Mouse (Mus musculus) heart, adult 9 months (tissue): ENCODE measurements at regions not wholly inside any gene's neighbourhood (a gene's known extent, or its start where the extent isn't known, plus 50 kb on each side); places are given as distances from the start of the nearest gene placed in this dataset.

Experiments
- DNase-seq, 2 experiments: peaks; one replicate each; pipeline ENCODE4 v3.0.0; 2022; ENCODE audit warnings: low spot score in 2 of 2

DNA sequence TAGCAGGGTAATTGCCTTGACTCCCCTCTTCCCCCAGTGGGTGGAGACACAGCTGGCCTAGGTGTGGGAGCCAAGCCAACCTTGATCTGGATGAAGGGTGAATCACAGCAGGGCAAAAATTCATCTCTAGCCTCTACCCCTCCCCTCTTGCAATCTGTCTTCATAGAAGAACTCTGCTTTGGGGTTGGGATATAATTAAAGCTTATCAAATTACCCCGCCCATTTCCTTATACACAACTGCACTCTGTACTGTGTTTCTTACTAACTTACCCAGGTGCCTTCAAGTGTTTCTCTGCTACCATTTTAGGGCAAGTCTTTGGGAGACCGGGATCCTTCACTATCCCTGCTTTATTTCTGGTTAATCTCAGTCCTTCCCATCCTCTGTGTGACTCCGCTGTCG lies 138.7 kb upstream of the Plcz1 start:
- no peak for DNase-seq

GRCm38 (mm10) chr6:140178425-140179193 lies 137.4 kb upstream of the Plcz1 start:
- no peak for DNase-seq

GRCm38 (mm10) chr6:140172716-140173115 lies 131.5 kb upstream of the Plcz1 start:
- DNase-seq: no peak

GRCm38 (mm10) chr6:140169836-140170235 lies 128.6 kb upstream of the Plcz1 start:
- no peak for DNase-seq

DNA sequence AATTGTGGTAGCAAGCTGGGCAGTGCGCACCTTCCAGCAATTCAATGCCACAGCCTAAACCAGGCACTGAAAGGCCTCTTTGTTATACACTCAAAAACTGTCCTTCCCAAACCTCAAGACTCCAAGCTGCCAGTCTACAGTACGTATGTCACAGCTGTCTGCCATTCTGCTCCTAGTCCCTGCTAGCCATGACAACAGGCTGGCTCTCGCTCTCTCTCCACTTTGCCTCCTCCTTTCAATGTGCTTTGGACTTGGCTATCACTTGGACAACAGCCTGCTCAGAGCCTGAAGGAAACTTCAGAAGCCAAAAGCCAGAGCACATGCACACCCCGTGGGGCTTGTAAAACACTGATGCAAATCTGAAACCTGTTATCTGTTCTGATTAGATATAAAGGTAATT lies 125.9 kb upstream of the Plcz1 start:
- DNase-seq: no peak

GRCm38 (mm10) chr6:140162729-140163128 lies 121.5 kb upstream of the Plcz1 start:
- DNase-seq: no peak

- no peak for DNase-seq
Observed at GRCm38 (mm10) chr6:140161482-140161881, 120.2 kb upstream of the Plcz1 start.

- no peak for DNase-seq
Observed at GRCm38 (mm10) chr6:140160946-140161345, 119.7 kb upstream of the Plcz1 start.

GRCm38 (mm10) chr6:140158986-140159385 lies 117.7 kb upstream of the Plcz1 start:
- DNase-seq: no peak

GRCm38 (mm10) chr6:140157375-140157774 lies 116.1 kb upstream of the Plcz1 start:
- no peak for DNase-seq

DNA sequence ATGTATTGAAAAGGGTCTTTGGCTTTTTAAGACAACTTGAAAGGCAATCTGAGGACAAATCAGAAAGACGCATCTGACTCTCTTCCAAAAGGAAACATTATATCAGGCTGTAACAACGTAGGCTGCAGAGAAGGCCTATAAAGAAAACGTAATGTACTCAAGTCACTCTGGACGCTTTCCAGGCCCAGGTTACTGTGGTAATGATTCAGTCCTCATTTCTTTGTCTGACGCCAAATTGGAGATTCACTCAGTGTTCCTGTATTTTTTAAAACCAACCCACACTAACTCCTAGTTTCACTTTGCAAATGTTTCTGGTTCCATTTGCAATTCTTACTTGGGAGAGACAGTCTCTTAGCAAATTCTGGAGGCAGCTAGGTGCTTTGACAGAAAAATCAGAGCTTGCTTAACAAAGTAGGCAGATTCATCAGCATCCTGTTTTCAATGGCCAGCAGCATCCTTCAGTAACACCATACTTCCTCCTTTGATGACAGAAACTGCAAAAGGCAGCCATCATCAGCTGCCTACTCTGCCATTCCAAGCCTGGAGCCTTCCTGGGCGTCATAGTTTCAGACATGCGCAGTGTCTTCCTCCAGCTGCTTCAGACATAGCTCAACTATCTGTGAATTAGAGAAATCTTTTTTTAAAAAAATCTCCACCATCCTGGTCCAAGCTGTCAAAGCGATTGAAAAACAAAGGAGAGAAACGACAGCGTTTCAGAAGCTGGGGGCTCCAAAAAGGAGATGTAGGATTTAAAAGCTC lies 111.3 kb upstream of the Plcz1 start:
- DNase-seq: no peak

- DNase-seq: no peak
Observed at GRCm38 (mm10) chr6:140148628-140149245, 107.5 kb upstream of the Plcz1 start.

GRCm38 (mm10) chr6:140148138-140148537 lies 106.9 kb upstream of the Plcz1 start:
- no peak for DNase-seq

DNA sequence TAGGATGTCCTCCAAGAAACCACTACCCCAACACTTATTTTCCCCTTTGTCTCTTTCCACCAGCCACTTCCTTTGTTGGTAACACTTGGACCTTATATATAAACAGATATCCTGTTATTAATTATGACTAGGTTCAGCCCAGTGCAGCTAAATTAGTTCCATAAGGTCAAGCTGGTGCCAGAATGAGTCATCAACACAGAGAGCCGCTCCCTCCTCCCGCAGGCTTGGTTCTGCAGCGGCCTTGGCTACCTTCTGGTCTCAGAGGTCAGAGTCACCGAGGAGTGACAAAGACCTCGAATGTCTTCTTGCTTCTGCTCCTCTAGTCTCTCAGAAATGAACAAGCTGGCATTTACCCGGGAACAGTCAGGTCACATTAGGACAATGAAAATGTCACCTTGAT lies 106.5 kb upstream of the Plcz1 start:
- DNase-seq: peak; percentile 44 to 68

- no peak for DNase-seq
Observed at GRCm38 (mm10) chr6:140133734-140134133, 92.5 kb upstream of the Plcz1 start.

DNA sequence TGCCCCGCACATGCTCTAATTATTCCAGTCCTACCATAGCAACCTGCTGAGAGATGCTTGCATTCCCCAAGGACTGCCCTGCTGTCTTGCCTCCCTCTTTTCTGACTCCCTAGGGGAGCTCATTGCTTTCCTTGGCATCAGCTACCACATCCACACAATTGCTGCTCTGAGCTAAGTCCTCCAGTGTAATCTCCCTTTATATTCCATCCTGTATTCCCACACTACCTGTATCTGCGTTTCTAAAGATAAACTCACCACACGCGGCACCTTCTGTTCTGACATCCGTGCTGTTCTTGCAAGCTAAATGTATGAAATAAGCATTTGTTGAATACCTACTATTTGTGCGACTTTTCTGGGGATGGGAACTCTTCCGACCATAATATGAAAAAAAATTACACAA lies 85.4 kb upstream of the Plcz1 start:
- DNase-seq: no peak

GRCm38 (mm10) chr6:140114024-140114423 lies 72.8 kb upstream of the Plcz1 start:
- no peak for DNase-seq

- no peak for DNase-seq
Observed at GRCm38 (mm10) chr6:140112054-140112453, 70.8 kb upstream of the Plcz1 start.

- DNase-seq: no peak
Observed at GRCm38 (mm10) chr6:140108083-140108482, 66.8 kb upstream of the Plcz1 start.

GRCm38 (mm10) chr6:140107628-140108027 lies 66.4 kb upstream of the Plcz1 start:
- DNase-seq: no peak

DNA sequence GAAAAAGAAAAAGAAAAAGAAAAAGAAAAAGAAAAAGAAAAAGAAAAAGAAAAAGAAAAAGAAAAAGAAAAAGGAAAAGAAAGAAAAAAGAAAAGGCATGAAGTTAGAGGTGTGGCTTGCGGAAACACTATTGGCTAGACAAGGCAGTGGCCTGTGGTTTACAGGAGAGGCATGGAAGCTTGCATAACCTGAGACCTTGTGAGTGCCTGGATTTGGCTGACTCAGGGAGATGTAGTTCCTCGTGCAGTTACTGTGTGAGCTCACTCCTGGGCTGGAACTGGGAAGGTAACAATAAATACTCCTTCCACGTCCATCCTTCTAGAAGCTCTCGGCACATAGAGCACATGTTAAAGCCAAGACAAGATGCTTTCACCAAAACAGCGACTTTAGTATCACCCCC lies 64.9 kb upstream of the Plcz1 start:
- no peak for DNase-seq

GRCm38 (mm10) chr6:140102043-140102442 lies 60.8 kb upstream of the Plcz1 start:
- DNase-seq: no peak

DNA sequence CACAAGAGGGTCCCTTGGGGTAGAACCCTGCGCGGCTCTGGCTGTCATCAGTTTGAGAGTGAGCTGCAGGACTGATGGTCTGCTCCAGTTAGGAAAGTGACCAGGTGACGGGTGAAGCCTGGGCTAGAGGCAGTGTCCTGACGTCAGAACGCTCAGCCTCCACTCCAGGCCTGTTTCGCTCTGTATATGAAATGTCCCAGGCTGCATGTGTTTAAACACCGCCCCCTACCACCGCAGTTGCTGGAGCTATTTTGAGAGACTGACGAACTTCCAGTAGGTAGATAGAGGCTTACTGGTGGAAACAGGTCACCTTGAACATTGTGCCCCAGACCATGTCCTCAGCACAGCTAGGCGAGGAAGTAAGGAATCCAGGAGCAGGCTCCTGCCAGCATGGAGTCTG lies 54.2 kb upstream of the Plcz1 start:
- DNase-seq: no peak
